Mouse (Mus musculus) intestine, postnatal 0 days (tissue): ENCODE measurements at regions not wholly inside any gene's neighbourhood (a gene's known extent, or its start where the extent isn't known, plus 50 kb on each side); places are given as distances from the start of the nearest gene placed in this dataset.
A peak's percentile ranks its signal among the peaks of the same experiment; 100 is the strongest.

ENCODE experiments used
- ATAC-seq: fragments of 200-750 bp; cut with Nextera tagmentation; 2 replicates; pipeline ENCODE4 v1.8.0; 2017; ENCODE audit warnings: mild to moderate bottlenecking, moderate TSS enrichment, moderate library complexity
- H3K27ac ChIP-seq: fragments of 300-500 bp; sonication (generic); 2 replicates; pipeline ENCODE4 v1.5.1; 2014; ENCODE audit warnings: mild to moderate bottlenecking, low read depth, low read length, moderate library complexity
- H3K27me3 ChIP-seq: fragments of 300-500 bp; sonication (generic); replicated peaks from 2 replicates; pipeline ENCODE4 v1.6.1; 2014; ENCODE audit warnings: low read length, mixed read lengths; ENCODE audit not compliant: control insufficient read depth, insufficient read depth
- H3K36me3 ChIP-seq: fragments of 300-500 bp; sonication (generic); 2 replicates; pipeline ENCODE4 v1.6.1; 2014; ENCODE audit warnings: mild to moderate bottlenecking, moderate library complexity; ENCODE audit not compliant: control insufficient read depth, insufficient read depth
- H3K4me1 ChIP-seq: fragments of 300-500 bp; sonication (generic); replicated peaks from 2 replicates; pipeline ENCODE4 v1.6.1; 2014; ENCODE audit warnings: antibody characterized with exemption, low read length, mixed read lengths; ENCODE audit not compliant: control insufficient read depth, insufficient read depth
- H3K4me2 ChIP-seq: fragments of 300-500 bp; sonication (generic); replicated peaks from 2 replicates; pipeline ENCODE4 v1.6.1; 2014; ENCODE audit warnings: low read depth, mild to moderate bottlenecking, moderate library complexity
- H3K4me3 ChIP-seq: fragments of 300-500 bp; sonication (generic); 2 replicates; pipeline ENCODE4 v1.5.1; 2014; ENCODE audit warnings: low read depth, low read length
- H3K9ac ChIP-seq: fragments of 300-500 bp; sonication (generic); 2 replicates; pipeline ENCODE4 v1.6.1; 2014; ENCODE audit warnings: mild to moderate bottlenecking, low read depth, low read length
- H3K9me3 ChIP-seq: fragments of 300-500 bp; sonication (generic); 2 replicates; pipeline ENCODE4 v1.6.1; 2016; ENCODE audit warnings: mixed run types; ENCODE audit not compliant: control insufficient read depth
- CTCF ChIP-seq: sonication (generic); IDR thresholded peaks from 2 replicates; pipeline ENCODE4 v1.5.1; 2016; ENCODE audit warnings: low read depth, mild to moderate bottlenecking, control low read depth, antibody characterized with exemption, moderate library complexity
- WGBS: fragments of 180-500 bp; shearing (Covaris S2); extraction: QIAGEN DNeasy Blood & Tissue Kit; methylation state at CpG from one replicate; pipeline ENCODE4 v1.1.7; 2014; 5-methylcytosine and 5-hydroxymethylcytosine counted together

GRCm38 (mm10) chr13:106738011-106738410 is 198.7 kb downstream of the Ipo11 start:
- TF ChIP-seq CTCF, result no peak
- no peaks in the 10 kb centered on the region for H3K4me1 ChIP-seq
- H3K9ac ChIP-seq, result no peak overlapping the region
- no peaks in the 10 kb centered on the region for H3K9me3 ChIP-seq
- H3K4me3 ChIP-seq, result no peak overlapping the region
- no peaks in the 10 kb centered on the region for H3K36me3 ChIP-seq
- no peak overlapping the region for H3K4me2 ChIP-seq
- WGBS, result 86% methylated on average over 5 of the region's 5 CpGs
- H3K27ac ChIP-seq, result no peak overlapping the region
- ATAC-seq, result no peak
- no peaks in the 10 kb centered on the region for H3K27me3 ChIP-seq

GRCm38 (mm10) chr13:106734323-106734722 is 202.4 kb downstream of the Ipo11 start:
- TF ChIP-seq CTCF, result no peak
- Histone ChIP-seq H3K36me3 (no peaks in the 10 kb centered on the region), H3K4me1 (no peaks in the 10 kb centered on the region), H3K9me3 (no peaks in the 10 kb centered on the region), H3K27me3 (no peaks in the 10 kb centered on the region), H3K9ac (no peak overlapping the region), H3K4me2 (no peak overlapping the region), H3K27ac (no peak overlapping the region), H3K4me3 (no peak overlapping the region)
- 75% methylated on average over 2 of the region's 2 CpGs for WGBS
- no peak for ATAC-seq

GRCm38 (mm10) chr13:106732906-106733305 is 203.9 kb downstream of the Ipo11 start:
- Histone ChIP-seq H3K27ac (no peak overlapping the region), H3K36me3 (no peaks in the 10 kb centered on the region), H3K4me2 (no peak overlapping the region), H3K27me3 (no peaks in the 10 kb centered on the region), H3K4me1 (no peaks in the 10 kb centered on the region), H3K9ac (no peak overlapping the region), H3K9me3 (no peaks in the 10 kb centered on the region), H3K4me3 (no peak overlapping the region)
- ATAC-seq, result no peak
- TF ChIP-seq CTCF, result no peak
- WGBS, result 87% methylated on average over 1 of the region's 1 CpGs

GRCm38 (mm10) chr13:106723315-106723714 is 213.4 kb downstream of the Ipo11 start:
- no peak overlapping the region for H3K4me2 ChIP-seq
- no peak overlapping the region for H3K27ac ChIP-seq
- H3K4me3 ChIP-seq, result no peak overlapping the region
- ATAC-seq, result no peak
- H3K27me3 ChIP-seq, result no peaks in the 10 kb centered on the region
- H3K9me3 ChIP-seq, result no peaks in the 10 kb centered on the region
- WGBS, result 84% methylated on average over 1 of the region's 1 CpGs
- H3K36me3 ChIP-seq, result no peaks in the 10 kb centered on the region
- no peak for TF ChIP-seq CTCF
- no peaks in the 10 kb centered on the region for H3K4me1 ChIP-seq
- no peak overlapping the region for H3K9ac ChIP-seq

- Histone ChIP-seq H3K27ac (no peak overlapping the region), H3K4me1 (no peaks in the 10 kb centered on the region), H3K9me3 (no peaks in the 10 kb centered on the region), H3K9ac (no peak overlapping the region), H3K27me3 (no peaks in the 10 kb centered on the region), H3K4me3 (no peak overlapping the region), H3K4me2 (no peak overlapping the region), H3K36me3 (no peaks in the 10 kb centered on the region)
- WGBS, result 86% methylated on average over 1 of the region's 1 CpGs
- no peak for ATAC-seq
- TF ChIP-seq CTCF, result peak; percentile 56
Observed at GRCm38 (mm10) chr13:106721167-106721566, 215.6 kb downstream of the Ipo11 start.

GRCm38 (mm10) chr13:106715771-106716170 is 221.0 kb downstream of the Ipo11 start:
- TF ChIP-seq CTCF, result peak; percentile 69
- WGBS, result 60% methylated on average over 2 of the region's 2 CpGs
- Histone ChIP-seq H3K4me1 (no peaks in the 10 kb centered on the region), H3K27ac (no peak overlapping the region), H3K4me2 (no peak overlapping the region), H3K27me3 (no peaks in the 10 kb centered on the region), H3K9me3 (no peaks in the 10 kb centered on the region), H3K4me3 (no peak overlapping the region), H3K9ac (no peak overlapping the region), H3K36me3 (no peaks in the 10 kb centered on the region)
- no peak for ATAC-seq

GRCm38 (mm10) chr13:106715234-106715633 is 221.5 kb downstream of the Ipo11 start:
- ATAC-seq, result no peak
- Histone ChIP-seq H3K4me2 (no peak overlapping the region), H3K9me3 (no peaks in the 10 kb centered on the region), H3K36me3 (no peaks in the 10 kb centered on the region), H3K4me3 (no peak overlapping the region), H3K27ac (no peak overlapping the region), H3K27me3 (no peaks in the 10 kb centered on the region), H3K4me1 (no peaks in the 10 kb centered on the region), H3K9ac (no peak overlapping the region)
- no peak for TF ChIP-seq CTCF
- 77% methylated on average over 8 of the region's 8 CpGs for WGBS
